Mouse (Mus musculus) right cerebral cortex, postnatal 4 days (tissue): ENCODE data around the gene Bco2.

Experiments used
- DNase-seq: peaks from one replicate; pipeline ENCODE4 v3.0.0-alpha.2; 2022

Bco2 gene

DNA sequence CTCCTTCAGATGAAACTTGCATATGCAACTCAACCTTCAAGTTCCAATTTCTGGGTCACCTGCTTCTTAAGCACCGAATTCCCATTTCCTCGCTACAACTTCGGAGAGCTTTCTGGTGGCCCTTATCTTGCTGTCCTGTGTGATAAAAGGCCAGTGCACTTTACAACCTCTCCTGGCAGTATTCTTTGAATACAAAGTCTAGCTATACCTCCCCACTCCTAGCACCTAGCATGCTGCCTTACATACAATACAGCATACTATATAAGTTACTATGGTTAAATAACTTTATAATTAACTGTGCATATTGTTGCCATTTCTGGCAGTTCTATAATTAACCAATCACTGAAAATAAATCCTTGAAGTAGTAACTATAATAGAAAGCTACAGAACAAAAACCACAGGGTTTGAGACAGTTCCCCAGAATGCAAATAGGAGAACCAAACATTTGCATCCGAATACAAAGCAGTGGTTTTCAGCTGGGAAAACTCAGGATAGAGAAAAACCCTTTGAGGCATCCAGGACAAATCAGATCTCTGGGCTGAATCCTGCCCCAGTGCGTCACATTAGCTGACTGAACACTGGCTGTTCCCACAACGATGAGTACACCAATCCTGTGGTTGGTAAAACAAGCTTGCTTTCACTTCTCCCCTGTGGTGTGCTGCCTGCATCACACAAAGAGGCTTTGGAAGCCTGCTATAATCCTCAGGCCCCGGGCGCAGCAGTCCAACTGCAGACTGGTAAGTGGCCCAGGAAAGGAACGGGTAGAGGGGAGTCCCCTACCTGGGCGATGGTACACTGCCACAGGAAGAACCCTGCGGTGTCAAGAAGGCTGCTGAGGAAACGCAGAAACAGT is 514 bp downstream of the Bco2 start, which contains the start of gene Il18:
Gene Il18 (plus strand): TSS at position 587 of the 853 bp plus-strand sequence.
- DNase-seq, result peak; percentile 43

- DNase-seq, result no peak
These were observed 1.4 kb downstream of the Bco2 start for GRCm38 (mm10) chr9:50553547-50553946.

GRCm38 (mm10) chr9:50552206-50552605 is 2.8 kb downstream of the Bco2 start:
- no peak for DNase-seq

DNA sequence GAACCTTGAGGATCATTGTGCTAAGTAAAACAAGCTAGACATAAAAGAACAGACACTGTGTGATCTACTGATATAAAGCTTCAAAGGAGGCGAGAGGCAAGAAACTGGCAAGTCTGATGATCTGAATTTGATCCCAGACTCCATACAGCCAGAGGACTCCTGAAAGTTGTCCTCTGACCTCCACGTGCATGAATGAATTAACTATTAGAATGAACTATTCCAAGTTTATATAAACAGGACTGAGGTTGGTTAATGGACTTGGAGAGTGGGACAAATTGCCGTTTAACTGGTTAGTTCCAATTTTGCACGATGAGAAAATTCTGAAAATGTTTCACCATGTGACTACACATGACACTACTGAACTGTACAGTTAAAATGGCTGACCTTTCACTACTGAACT is 6.0 kb downstream of the Bco2 start:
- DNase-seq, result no peak

- no peak for DNase-seq
These were observed 7.0 kb downstream of the Bco2 start for GRCm38 (mm10) chr9:50547859-50548478.

DNA sequence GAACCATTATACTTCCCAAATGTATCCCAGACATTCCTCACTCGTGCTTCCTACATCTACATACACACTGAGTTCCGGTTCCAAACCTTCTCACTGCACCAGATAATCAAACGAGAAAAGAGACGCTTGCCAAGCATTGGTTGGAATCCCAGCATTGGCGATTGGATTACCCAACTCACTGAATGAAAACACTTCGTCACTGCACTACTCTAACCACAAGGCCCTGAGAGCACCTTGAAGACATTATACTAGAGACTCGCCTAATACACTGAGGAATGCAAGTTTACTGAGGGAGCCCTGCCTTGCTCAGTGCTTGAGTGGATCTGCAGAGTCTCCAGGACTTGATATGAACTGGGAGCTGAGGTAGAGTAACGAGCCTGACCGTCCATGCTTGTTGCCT is 12.6 kb downstream of the Bco2 start:
- no peak for DNase-seq

DNA sequence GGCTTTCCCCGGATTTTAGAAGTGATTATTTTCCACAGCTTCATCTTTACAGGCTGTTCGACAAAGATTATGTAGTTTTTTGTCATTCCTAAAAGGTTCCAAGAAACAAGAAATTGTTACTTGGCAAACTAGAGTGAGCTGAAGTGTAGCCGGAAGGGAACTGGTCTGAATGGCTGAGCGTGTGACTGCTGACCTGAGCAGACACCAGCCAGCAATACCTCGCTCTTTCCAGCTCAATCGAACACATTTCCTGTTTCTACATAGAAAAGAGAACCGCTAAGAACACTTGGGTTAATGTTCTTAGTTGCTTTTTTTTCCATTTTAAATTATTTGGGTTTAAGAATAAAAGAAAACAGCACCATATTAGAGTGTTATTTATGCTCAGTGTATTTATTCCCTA is 14.8 kb downstream of the Bco2 start:
- no peak for DNase-seq

DNA sequence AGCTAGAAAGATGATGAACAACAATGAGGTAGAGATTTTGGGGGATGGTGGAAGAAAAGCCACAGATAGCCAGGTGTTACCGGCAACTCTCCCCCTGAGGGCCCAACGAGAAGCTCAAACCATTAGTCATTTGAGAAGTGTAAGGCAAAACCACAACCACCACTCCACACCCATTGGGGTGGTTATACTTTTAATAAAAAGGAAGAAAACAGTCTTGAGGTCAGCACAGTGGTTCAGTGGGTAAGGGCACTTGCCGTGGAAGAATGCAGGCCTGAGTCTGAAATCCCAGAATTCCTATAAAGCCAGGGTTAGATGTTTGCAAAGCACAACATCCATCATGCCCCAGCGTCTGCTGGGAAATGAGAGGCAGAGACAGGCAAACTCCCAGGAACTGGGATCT is 17.7 kb downstream of the Bco2 start:
- no peak for DNase-seq

DNA sequence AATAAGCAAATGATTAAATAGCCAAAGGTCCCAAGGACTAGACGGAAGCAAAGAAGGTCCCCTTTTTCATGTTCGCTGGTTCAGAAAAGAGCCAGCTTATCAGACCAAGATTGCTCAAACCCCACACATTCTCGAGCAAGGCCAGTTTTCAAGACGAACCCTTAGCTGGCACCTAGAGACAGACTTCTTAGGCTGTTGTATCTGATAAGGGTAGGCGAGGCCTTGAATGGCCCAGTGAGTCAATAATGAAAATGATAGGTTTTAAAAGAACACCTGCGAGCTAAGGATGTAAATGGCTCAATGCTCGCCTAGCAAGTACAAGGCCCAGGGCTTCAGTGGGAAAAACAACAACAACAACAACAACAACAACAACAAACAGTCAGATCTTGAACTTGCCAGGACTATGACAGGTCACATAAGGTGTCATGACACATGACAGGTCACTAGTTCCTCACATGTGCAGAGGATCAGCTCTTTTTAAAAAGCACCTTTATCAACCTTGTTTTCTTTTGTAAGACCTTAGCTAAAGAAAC is 18.3 kb downstream of the Bco2 start:
- DNase-seq, result no peak

DNA sequence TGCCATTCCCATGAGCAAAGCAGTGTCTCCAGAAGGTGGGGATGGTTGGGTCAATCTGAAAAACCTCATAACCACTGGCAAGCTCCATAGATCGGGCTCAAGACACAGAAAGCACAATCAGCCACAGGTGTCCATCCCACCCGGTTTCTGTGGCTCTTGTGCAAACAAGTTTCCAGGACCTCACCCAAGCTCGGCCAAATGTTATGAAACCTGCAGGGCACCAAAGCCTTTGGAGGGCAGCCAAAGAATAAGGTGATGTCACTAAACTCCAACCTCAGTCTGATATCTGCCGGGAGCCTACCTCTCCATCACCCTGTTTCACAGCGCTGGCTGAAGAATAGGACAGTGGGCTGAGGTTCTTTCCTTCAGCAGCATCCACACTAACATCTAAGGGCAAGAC is 19.1 kb downstream of the Bco2 start:
- DNase-seq, result no peak

DNA sequence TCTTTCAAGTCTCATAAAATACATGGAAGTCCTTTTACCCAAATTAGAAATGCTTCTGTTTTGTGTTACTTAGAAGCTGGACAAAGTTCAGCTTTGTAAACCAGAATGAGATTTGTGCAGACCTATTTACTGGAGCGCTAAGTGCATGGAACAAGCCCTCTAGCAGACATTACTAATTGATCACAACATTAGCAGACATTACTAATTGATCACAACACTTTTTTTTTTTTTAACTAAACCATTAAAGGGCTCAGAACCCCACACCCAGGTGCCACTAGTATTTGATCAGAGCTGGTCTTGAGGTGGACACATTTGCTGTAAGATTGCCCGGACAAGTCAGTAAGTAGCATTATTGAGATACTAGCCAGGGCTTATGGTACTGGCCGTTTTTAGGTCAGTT is 21.2 kb downstream of the Bco2 start:
- no peak for DNase-seq

GRCm38 (mm10) chr9:50533328-50533727 is 21.7 kb downstream of the Bco2 start:
- no peak for DNase-seq

DNA sequence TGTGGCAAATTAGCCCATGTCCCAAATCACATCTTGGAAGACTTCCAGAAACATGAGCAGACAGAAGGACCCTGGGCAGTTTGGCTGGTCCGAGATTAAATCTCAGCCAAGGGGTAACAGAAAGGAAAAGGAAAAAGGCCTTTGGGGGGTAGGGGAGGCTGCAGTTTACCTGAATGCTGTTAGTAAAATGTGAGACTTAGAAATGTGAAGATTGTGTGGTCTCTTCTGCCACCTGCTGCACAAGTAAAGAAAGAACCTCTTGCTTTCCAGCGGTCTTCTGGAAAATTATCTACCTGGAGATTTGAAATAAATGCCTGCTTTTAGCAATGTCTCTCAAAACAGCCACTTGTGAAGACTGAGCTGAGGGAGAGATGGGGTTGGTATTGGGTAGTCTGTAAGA is 24.1 kb downstream of the Bco2 start:
- DNase-seq, result peak; percentile 29

- peak; percentile 98 for DNase-seq
These were observed 26.6 kb downstream of the Bco2 start, which contains the start of gene Pts for GRCm38 (mm10) chr9:50528293-50528892. Gene Pts, minus strand, starts transcription at chr9:50528724.

GRCm38 (mm10) chr9:50527860-50528259 is 27.1 kb downstream of the Bco2 start:
- no peak for DNase-seq

DNA sequence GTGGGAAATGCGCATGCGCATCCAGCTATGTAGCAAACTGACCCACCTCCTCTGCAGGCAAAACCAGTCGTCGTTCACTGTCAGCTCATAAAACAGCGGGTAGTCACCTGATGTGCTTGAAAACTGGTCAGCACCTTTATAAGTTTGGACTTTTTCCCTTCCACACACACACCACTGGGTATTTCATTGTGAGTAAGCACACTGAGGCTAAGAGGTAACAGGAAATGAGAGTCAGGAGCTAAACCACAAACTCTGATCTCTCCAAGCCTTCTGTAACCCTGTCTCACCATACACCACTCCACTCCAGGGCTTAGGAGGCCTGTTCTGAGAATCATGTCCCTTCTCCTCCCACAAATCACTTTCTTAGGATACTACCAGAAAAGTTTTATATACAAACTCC is 29.4 kb downstream of the Bco2 start:
- DNase-seq, result no peak

DNA sequence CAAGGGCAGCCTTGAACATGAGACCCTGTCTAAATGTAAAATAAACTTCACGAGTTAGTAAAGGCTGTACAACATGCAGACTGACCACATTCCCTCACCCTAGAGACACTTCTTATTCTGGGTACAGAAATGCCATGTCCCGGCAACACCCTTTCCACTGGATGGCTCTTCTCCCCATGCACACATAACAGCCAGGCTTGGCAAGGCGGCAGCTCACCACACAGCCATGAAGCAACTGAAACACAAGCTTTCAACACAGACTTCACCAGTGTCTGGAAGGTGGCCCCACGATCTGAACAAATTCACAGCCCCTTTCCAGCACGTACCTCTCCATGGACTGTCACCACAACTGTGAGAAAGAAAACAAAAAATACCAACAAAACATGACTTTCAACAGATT is 30.0 kb downstream of the Bco2 start:
- no peak for DNase-seq

DNA sequence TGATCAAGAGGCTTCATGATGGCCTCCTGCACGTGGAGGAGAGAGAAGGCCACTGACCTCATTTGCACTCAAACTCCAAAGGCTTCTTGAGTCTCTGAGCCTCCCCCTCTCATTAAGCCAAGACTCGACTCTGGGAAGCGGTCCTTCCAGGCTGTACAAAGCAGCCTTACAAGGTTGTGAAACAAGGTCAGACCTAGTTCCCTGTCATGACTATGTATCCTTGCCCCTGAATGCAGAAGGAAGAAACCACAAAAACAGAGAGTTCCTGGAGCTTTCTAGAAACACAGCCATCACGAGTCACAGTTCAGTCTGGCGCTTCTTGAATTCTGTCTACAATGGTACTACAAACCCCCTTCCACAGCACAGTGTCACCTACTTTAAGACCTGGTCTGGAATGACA is 32.4 kb downstream of the Bco2 start:
- DNase-seq, result no peak

GRCm38 (mm10) chr9:50521562-50521961 is 33.4 kb downstream of the Bco2 start:
- no peak for DNase-seq

DNA sequence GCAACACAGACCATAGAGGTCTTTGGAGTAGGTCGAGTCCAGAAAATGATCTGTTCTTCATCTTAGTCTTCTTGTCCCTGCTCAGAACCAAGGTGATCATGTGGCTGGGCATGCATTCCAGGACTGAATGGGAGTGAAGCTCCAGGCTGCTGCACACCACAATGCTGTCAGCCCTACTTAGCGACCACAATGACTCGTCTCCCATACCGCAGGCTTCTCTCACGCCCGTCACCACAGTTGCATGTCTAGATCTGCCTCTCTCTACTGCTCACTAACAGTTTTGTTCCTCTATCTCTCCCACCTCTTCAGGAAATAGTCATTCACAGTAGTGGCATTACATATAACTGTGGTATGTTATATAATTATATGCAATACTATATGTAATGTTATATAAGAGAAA is 34.2 kb downstream of the Bco2 start:
- DNase-seq, result no peak

GRCm38 (mm10) chr9:50518781-50519180 is 36.2 kb downstream of the Bco2 start:
- DNase-seq, result no peak

DNA sequence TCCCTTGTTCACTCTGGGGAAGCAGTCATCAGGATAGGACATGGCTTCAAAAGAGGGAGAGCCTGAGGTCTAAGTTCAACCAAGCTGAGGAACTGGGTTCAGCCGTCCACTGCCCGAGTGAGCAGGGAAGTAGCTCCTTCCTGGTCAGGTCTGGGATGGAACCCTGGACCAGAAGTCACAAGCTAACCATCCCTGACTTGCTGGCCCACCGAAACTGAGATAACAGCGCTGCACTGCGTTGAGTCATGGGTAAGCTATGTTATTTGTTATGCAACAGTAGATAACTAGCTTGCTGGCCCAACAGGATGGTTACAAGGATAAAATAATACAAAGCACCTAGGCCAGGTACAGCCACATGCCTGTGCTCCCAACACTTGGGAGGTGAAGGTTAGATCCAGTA is 39.5 kb downstream of the Bco2 start:
- DNase-seq, result no peak

- DNase-seq, result no peak
These were observed 47.4 kb downstream of the Bco2 start for GRCm38 (mm10) chr9:50507570-50507969.

GRCm38 (mm10) chr9:50505405-50505804 is 49.6 kb downstream of the Bco2 start:
- DNase-seq, result no peak
